Mouse (Mus musculus) heart, postnatal 36 days (tissue): ENCODE measurements around the gene Actr3b. TPM values are rescaled to one million over a fixed set of nuclear protein-coding genes. Genes with fewer than 3 reads are reported as not detected.
"Not testable (repeated sequence)": the region's sequence is repeated elsewhere in the genome, so short reads cannot be mapped to it uniquely, and the experiment has no call there.

Source experiments
- DNase-seq, 2 experiments: peaks; one replicate each; pipeline ENCODE4 v3.0.0; 2021 to 2022
- intact Hi-C: fragments of 180-260 bp; cut with DNase I; formaldehyde crosslinking; loops from one replicate; pipeline ENCODE4 v1.15.1; 2025
- total RNA-seq, 2 experiments: library from RNA; stranded (reverse); gene quantifications; 2 replicates each; pipeline ENCODE4 v1.2.3; 2021

Actr3b gene
- total RNA-seq, 2 experiments from 2014 or later, result 43.5 to 48.8 TPM

GRCm38 (mm10) chr5:25772456-25772855 is 12.7 kb downstream of the Actr3b start:
- intact Hi-C loops, result no loop called here
- no peak for DNase-seq

GRCm38 (mm10) chr5:25773921-25774790 is 14.4 kb downstream of the Actr3b start:
- no peak for DNase-seq
- intact Hi-C loops, result no loop called here

GRCm38 (mm10) chr5:25791570-25791969 is 31.8 kb downstream of the Actr3b start:
- no peak for DNase-seq
- intact Hi-C loops, result no loop called here

- intact Hi-C loops, result no loop called here
- no peak for DNase-seq
Measured at GRCm38 (mm10) chr5:25797776-25798175, 38.0 kb downstream of the Actr3b start.

- intact Hi-C loops, result no loop called here
- DNase-seq, result peak; percentile 22 to 25
Measured at GRCm38 (mm10) chr5:25800929-25801328, 41.1 kb downstream of the Actr3b start.

GRCm38 (mm10) chr5:25801744-25802143 is 41.9 kb downstream of the Actr3b start:
- peak in 1 of 2 experiments; percentile 7 for DNase-seq
- intact Hi-C loops, result no loop called here

- DNase-seq, result no peak
- intact Hi-C loops, result no loop called here
Measured at GRCm38 (mm10) chr5:25804569-25804968, 44.8 kb downstream of the Actr3b start.

- intact Hi-C loops, result no loop called here
- no peak for DNase-seq
Measured at GRCm38 (mm10) chr5:25812922-25813321, 53.1 kb downstream of the Actr3b start.

GRCm38 (mm10) chr5:25829308-25830094 is 69.7 kb downstream of the Actr3b start:
- no peak for DNase-seq
- intact Hi-C loops, result loop anchor here (10.0 kb wide), 1 partner anchor 1785 kb away; no protein-coding TSS in a partner anchor

- intact Hi-C loops, result loop anchor here (10.0 kb wide), 1 partner anchor 1784 kb away; no protein-coding TSS in a partner anchor
- no peak for DNase-seq
Measured at GRCm38 (mm10) chr5:25830802-25831201, 71.0 kb downstream of the Actr3b start.

GRCm38 (mm10) chr5:25831624-25832023 is 71.8 kb downstream of the Actr3b start:
- intact Hi-C loops, result loop anchor here (2.0 to 10.0 kb wide), 2 partner anchors 411 to 1783 kb away; no protein-coding TSS in a partner anchor
- DNase-seq, result peak; percentile 31 to 32

- intact Hi-C loops, result loop anchor here (10.0 kb wide), 1 partner anchor 1775 kb away; no protein-coding TSS in a partner anchor
- peak; percentile 14 to 25 for DNase-seq
Measured at GRCm38 (mm10) chr5:25839400-25839799, 79.6 kb downstream of the Actr3b start.

- DNase-seq, result no peak
- intact Hi-C loops, result no loop called here
Measured at GRCm38 (mm10) chr5:25846558-25846957, 86.8 kb downstream of the Actr3b start.

GRCm38 (mm10) chr5:25847154-25847553 is 87.4 kb downstream of the Actr3b start:
- no peak for DNase-seq
- intact Hi-C loops, result no loop called here

- intact Hi-C loops, result no loop called here
- peak in 1 of 2 experiments; percentile 7 for DNase-seq
Measured at GRCm38 (mm10) chr5:25848058-25848457, 88.3 kb downstream of the Actr3b start.

- no peak for DNase-seq
- intact Hi-C loops, result no loop called here
Measured at GRCm38 (mm10) chr5:25866201-25866600, 106.4 kb downstream of the Actr3b start.

- intact Hi-C loops, result no loop called here
Measured at GRCm38 (mm10) chr5:25869880-25870279, 110.1 kb downstream of the Actr3b start.

GRCm38 (mm10) chr5:25870632-25871031 is 110.8 kb downstream of the Actr3b start:
- intact Hi-C loops, result no loop called here
- DNase-seq, result no peak

More at GRCm38 (mm10) chr5:25869880-25870279, 110.1 kb downstream of the Actr3b start:
- DNase-seq, result no peak

GRCm38 (mm10) chr5:25871342-25872023 is 111.7 kb downstream of the Actr3b start:
- no peak for DNase-seq
- intact Hi-C loops, result no loop called here

GRCm38 (mm10) chr5:25873046-25873445 is 113.2 kb downstream of the Actr3b start:
- DNase-seq, result peak; percentile 7 to 10
- intact Hi-C loops, result no loop called here

- intact Hi-C loops, DNase-seq: not testable (repeated sequence)
Measured at GRCm38 (mm10) chr5:25875927-25876326, 116.1 kb downstream of the Actr3b start.
